Mouse (Mus musculus): Measurements from ENCODE around the gene Cdc34. TPM values are rescaled to one million over a fixed set of nuclear protein-coding genes. Genes with fewer than 3 reads are reported as not detected.

The Cdc34 gene
- polyA plus RNA-seq, 1 experiment from 2014 or later: 136 TPM

- Histone ChIP-seq H3K27ac (no peak overlapping the region), H3K79me2 (ENCODE audit: inconsistent target) (no peaks in the 10 kb centered on the region), H3K36me3 (ENCODE audit: inconsistent target) (peaks cover 37% of the 10 kb centered on the region), H3K4me3 (ENCODE audit: inconsistent target) (no peak overlapping the region)
- WGBS (ENCODE audit: missing documents): 99% methylated on average over 15 of the region's 15 CpGs
These were observed 51.9 kb downstream of the Cdc34 start for GRCm38 (mm10) chr10:79733847-79734246.

GRCm38 (mm10) chr10:79735361-79735760, 53.4 kb downstream of the Cdc34 start:
- 87% methylated on average over 29 of the region's 52 CpGs for WGBS (ENCODE audit: missing documents)
- H3K27ac ChIP-seq: no peak overlapping the region
- H3K36me3 ChIP-seq (ENCODE audit: inconsistent target): peaks cover 42% of the 10 kb centered on the region
- no peaks in the 10 kb centered on the region for H3K79me2 ChIP-seq (ENCODE audit: inconsistent target)
- no peak overlapping the region for H3K4me3 ChIP-seq (ENCODE audit: inconsistent target)

- Histone ChIP-seq H3K4me3 (ENCODE audit: inconsistent target) (no peak overlapping the region), H3K79me2 (ENCODE audit: inconsistent target) (no peaks in the 10 kb centered on the region), H3K36me3 (ENCODE audit: inconsistent target) (peaks cover 56% of the 10 kb centered on the region), H3K27ac (no peak overlapping the region)
- 93% methylated on average over 8 of the region's 14 CpGs for WGBS (ENCODE audit: missing documents)
These were observed 54.7 kb downstream of the Cdc34 start for GRCm38 (mm10) chr10:79736706-79737105.

Other genes starting within 250 kb of the Cdc34 start
- gene Vmn2r83, start 213.5 kb upstream of the Cdc34 start, polyA plus RNA-seq (2018): not detected in 3 replicates
- 5.9 to 18.3 TPM (median 17.5 TPM) in 3 replicates for gene Plpp2, start 148.4 kb upstream of the Cdc34 start, polyA plus RNA-seq (2018)
- 4.8 to 16.5 TPM (median 12.6 TPM) in 3 replicates for gene Mier2, start 127.0 kb upstream of the Cdc34 start, polyA plus RNA-seq (2018)
- not detected in 3 replicates for gene Theg, start 94.9 kb upstream of the Cdc34 start, polyA plus RNA-seq (2018)
- not detected in 3 replicates for gene C2cd4c, start 68.2 kb upstream of the Cdc34 start, polyA plus RNA-seq (2018)
- 0.15 to 0.53 TPM (median 0.38 TPM) in 3 replicates for gene Shc2, start 44.3 kb upstream of the Cdc34 start, polyA plus RNA-seq (2018)
- not detected in 3 replicates for gene Odf3l2, start 36.5 kb upstream of the Cdc34 start, polyA plus RNA-seq (2018)
- not detected in 3 replicates for gene Madcam1, start 17.6 kb upstream of the Cdc34 start, polyA plus RNA-seq (2018)
- gene Tpgs1, start 12.8 kb upstream of the Cdc34 start, polyA plus RNA-seq (2018): 10.4 to 41.3 TPM (median 25.9 TPM) in 3 replicates
- gene Gzmm, start 6.8 kb downstream of the Cdc34 start, polyA plus RNA-seq (2018): 0.30 TPM in 1 of 3 replicates, not detected in the others
- 331 to 456 TPM (median 356 TPM) in 3 replicates for gene Bsg, start 22.3 kb downstream of the Cdc34 start, polyA plus RNA-seq (2018)
- gene Hcn2, start 34.4 kb downstream of the Cdc34 start, polyA plus RNA-seq (2018): 0.30 to 1.6 TPM (median 0.40 TPM) in 3 replicates
- gene Polrmt, start 64.4 kb downstream of the Cdc34 start, polyA plus RNA-seq (2018): 11.4 to 13.9 TPM (median 11.7 TPM) in 3 replicates
- gene Fgf22, start 72.9 kb downstream of the Cdc34 start, polyA plus RNA-seq (2018): not detected in 3 replicates
- gene Rnf126, start 84.8 kb downstream of the Cdc34 start, polyA plus RNA-seq (2018): 20.1 to 34.6 TPM (median 21.2 TPM) in 3 replicates
- 0.12 to 0.67 TPM (median 0.47 TPM) in 3 replicates for gene Fstl3, start 95.1 kb downstream of the Cdc34 start, polyA plus RNA-seq (2018)
- not detected in 3 replicates for gene Prss57, start 108.8 kb downstream of the Cdc34 start, polyA plus RNA-seq (2018)
- gene Palm, start 111.4 kb downstream of the Cdc34 start, polyA plus RNA-seq (2018): 1.3 to 1.9 TPM (median 1.8 TPM) in 3 replicates
- 0.23 to 0.95 TPM (median 0.93 TPM) in 3 replicates for gene Misp, start 138.8 kb downstream of the Cdc34 start, polyA plus RNA-seq (2018)
- 119 to 188 TPM (median 143 TPM) in 3 replicates for gene Ptbp1, start 172.2 kb downstream of the Cdc34 start, polyA plus RNA-seq (2018)
- 0.96 to 1.6 TPM (median 1.2 TPM) in 3 replicates for gene Prtn3, start 192.3 kb downstream of the Cdc34 start, polyA plus RNA-seq (2018)
- 0.64 to 2.5 TPM (median 1.0 TPM) in 3 replicates for gene Plppr3, start 192.4 kb downstream of the Cdc34 start, polyA plus RNA-seq (2018)
- gene Elane, start 204.1 kb downstream of the Cdc34 start, polyA plus RNA-seq (2018): 0.67 to 0.89 TPM in 2 of 3 replicates, not detected in the other
- not detected in 3 replicates for gene Cfd, start 208.7 kb downstream of the Cdc34 start, polyA plus RNA-seq (2018)
- gene Med16, start 226.7 kb downstream of the Cdc34 start, polyA plus RNA-seq (2018): 10.6 to 18.8 TPM (median 16.5 TPM) in 3 replicates
- gene Gm26602, start 228.7 kb downstream of the Cdc34 start, polyA plus RNA-seq (2018): 5.7 TPM in 1 of 3 replicates, not detected in the others
- gene Kiss1r, start 234.8 kb downstream of the Cdc34 start, polyA plus RNA-seq (2018): 0.27 to 0.89 TPM (median 0.30 TPM) in 3 replicates
- gene R3hdm4, start 239.0 kb downstream of the Cdc34 start, polyA plus RNA-seq (2018): 41.6 to 61.5 TPM (median 54.4 TPM) in 3 replicates
- 13.8 to 37.4 TPM (median 29.1 TPM) in 3 replicates for gene Arid3a, start 244.8 kb downstream of the Cdc34 start, polyA plus RNA-seq (2018)